Mouse (Mus musculus) left cerebral cortex, postnatal 10 days (tissue): Measurements from ENCODE around the gene Pdxp. TPM values are rescaled to one million over a fixed set of nuclear protein-coding genes. Genes with fewer than 3 reads are reported as not detected.

Experiments used
- DNase-seq, 2 experiments: peaks; one replicate each; pipeline ENCODE4 v3.0.0; 2021 to 2022; ENCODE audit warnings: low spot score in 2 of 2, mixed read lengths in 1 of 2; ENCODE audit errors: extremely low spot score in 1 of 2
- intact Hi-C: fragments of 180-260 bp; cut with DNase I; formaldehyde crosslinking; loops from one replicate; pipeline ENCODE4 v1.15.1; 2025
- microRNA-seq: library from miRNA; unstranded; fragments of <30 nt; microRNA quantifications from one replicate; pipeline ENCODE4 v1.2.0, GENCODE M21; 2022
- total RNA-seq, 2 experiments: library from RNA; stranded (reverse); gene quantifications; 2 replicates each; pipeline ENCODE4 v1.2.3; 2021

Pdxp gene
- total RNA-seq, 2 experiments from 2014 or later = 146 to 158 TPM

- intact Hi-C loops = no loop called here
- DNase-seq = no peak
Measured at GRCm38 (mm10) chr15:78948883-78949282, 35.2 kb downstream of the Pdxp start.

GRCm38 (mm10) chr15:78955663-78956062 is 41.9 kb downstream of the Pdxp start:
- intact Hi-C loops = no loop called here
- no peak for DNase-seq

DNA sequence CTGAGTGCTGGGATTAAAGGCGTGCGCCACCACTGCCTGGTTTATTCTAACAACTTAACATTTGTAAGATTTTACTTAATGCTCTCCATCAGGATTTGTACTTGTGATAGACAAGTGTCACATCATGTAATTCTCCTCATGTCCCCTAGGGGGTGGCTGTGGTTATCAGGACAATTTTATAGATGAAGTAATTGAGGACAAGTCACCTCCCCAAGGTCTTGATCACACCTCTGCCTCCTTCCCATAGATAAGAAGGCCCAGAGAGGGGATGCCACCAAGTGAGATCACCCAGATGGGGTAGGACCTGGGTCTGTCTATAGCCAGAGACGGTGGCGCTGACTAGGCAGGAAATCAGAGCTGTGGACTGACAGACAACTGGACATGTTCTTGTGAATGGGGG is 42.6 kb downstream of the Pdxp start:
- intact Hi-C loops = no loop called here
- no peak for DNase-seq

DNA sequence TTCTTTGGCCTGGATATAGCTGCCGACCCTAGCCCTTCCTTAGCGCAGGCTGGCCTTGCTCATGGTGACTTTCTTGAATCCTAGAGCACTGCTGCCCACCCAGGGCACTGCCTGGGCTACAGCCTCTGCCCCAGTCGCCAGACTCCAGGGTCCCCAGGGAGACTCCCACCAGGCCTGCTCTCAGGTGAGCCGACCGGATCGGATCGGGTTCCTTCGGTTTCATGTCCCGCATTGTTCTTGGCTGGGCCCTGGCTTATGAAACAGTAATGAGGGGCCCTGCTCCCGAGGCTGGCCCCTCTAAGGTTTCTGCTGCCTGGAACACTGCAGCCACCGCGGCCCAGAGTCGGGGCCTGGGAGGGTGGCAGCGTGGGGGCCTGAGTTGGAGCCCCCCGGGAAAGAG is 43.3 kb downstream of the Pdxp start:
- DNase-seq = no peak
- intact Hi-C loops = no loop called here

GRCm38 (mm10) chr15:78959537-78959936 is 45.8 kb downstream of the Pdxp start:
- no peak for DNase-seq
- intact Hi-C loops = no loop called here

DNA sequence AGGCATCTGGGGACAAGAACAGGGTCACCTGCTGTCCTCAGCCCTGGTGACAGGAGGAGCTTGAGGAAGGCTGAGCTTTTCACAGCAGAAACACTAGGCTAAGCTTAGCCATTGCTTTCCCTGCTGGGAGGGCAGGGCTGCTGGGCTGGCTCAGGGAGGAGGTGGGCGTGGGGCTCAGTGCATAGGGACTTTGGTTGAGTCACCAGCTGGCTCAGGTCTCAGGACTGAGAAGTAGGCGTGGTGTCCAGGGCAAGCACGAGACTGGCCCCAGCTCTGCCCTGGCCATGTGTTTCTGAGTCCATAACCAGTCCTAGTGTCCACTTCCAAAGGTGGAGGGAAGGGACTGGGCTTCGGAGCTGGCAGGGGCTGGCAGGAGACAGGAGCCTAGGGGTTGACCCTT is 46.4 kb downstream of the Pdxp start:
- DNase-seq = no peak
- intact Hi-C loops = no loop called here

DNA sequence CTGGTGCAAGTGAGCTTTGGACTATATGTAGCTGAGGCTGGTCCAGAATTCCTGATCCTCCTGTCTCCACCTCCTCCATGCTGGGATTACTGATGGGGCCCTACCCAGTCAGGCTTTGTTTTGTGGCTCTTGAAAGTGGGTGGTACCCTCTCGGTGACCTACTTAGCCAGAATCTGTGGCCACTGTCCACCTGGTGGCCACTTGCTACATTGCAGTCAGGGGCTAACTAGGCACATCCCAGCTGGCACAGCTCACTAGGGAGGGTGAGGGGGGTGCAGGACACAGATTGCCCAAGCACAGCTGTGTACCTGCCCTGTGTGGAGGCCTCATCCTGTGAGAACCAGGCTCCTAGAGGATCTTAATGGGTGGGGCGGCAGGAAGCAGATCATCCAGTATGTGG is 49.2 kb downstream of the Pdxp start:
- intact Hi-C loops = no loop called here
- DNase-seq = peak; percentile 27 to 83

Small RNAs within 50 kb of the gene (microRNA-seq; reads per million reads assigned to microRNA genes)
- 1.7 reads per million for gene Mir6955

Other genes starting within 250 kb of the Pdxp start
- gene Elfn2, start 195.1 kb upstream of the Pdxp start, total RNA-seq = 100 to 1,000 TPM in 1 of 2 experiments, 10 to 100 TPM in 1; 92.2 to 116 TPM
- gene Mfng, start 140.4 kb upstream of the Pdxp start, total RNA-seq = 1 to 10 TPM; 6.7 to 7.6 TPM
- gene Card10, start 110.9 kb upstream of the Pdxp start, total RNA-seq = 1 to 10 TPM; 4.3 to 5.1 TPM
- gene Cdc42ep1, start 71.3 kb upstream of the Pdxp start, total RNA-seq = 1 to 10 TPM; 6.2 to 8.4 TPM
- gene Lgals2, start 58.4 kb upstream of the Pdxp start, total RNA-seq = not detected
- 10 to 100 TPM; 54.7 to 57.6 TPM for gene Gga1, start 36.7 kb upstream of the Pdxp start, total RNA-seq
- not detected for gene Gm49510, start 14.3 kb upstream of the Pdxp start, total RNA-seq
- gene Sh3bp1, start 14.2 kb upstream of the Pdxp start, total RNA-seq = 1 to 10 TPM; 8.7 to 9.4 TPM
- 10 to 100 TPM; 24.1 to 25.3 TPM for gene Lgals1, start 12.8 kb downstream of the Pdxp start, total RNA-seq
- gene Nol12, start 21.0 kb downstream of the Pdxp start, total RNA-seq = 10 to 100 TPM; 40.9 to 41.4 TPM
- 10 to 100 TPM; 31.7 to 37.6 TPM for gene Triobp, start 33.8 kb downstream of the Pdxp start, total RNA-seq
- gene H1f0, start 114.5 kb downstream of the Pdxp start, total RNA-seq = 10 to 100 TPM; 73.4 to 81.3 TPM
- gene Galr3, start 128.0 kb downstream of the Pdxp start, total RNA-seq = under 1 TPM; 0.36 to 0.45 TPM
- gene Ankrd54, start 149.0 kb downstream of the Pdxp start, total RNA-seq = 10 to 100 TPM; 17.9 to 20.1 TPM
- gene Eif3l, start 161.3 kb downstream of the Pdxp start, total RNA-seq = 100 to 1,000 TPM in 1 of 2 experiments, 10 to 100 TPM in 1; 95.5 to 100 TPM
- gene Micall1, start 195.0 kb downstream of the Pdxp start, total RNA-seq = 10 to 100 TPM; 31.4 to 34.0 TPM
- gene Polr2f, start 227.1 kb downstream of the Pdxp start, total RNA-seq = 100 to 1,000 TPM; 123 to 124 TPM
- 10 to 100 TPM; 12.2 to 16.5 TPM for gene 1700088E04Rik, start 227.3 kb downstream of the Pdxp start, total RNA-seq